In genomic region chr2:5797816-5798672, GRCm38 (mm10) we compare ENCODE assay signal across 30 mouse cellular contexts. TPM values are rescaled to one million over a fixed set of nuclear protein-coding genes. Genes with fewer than 3 reads are reported as not detected.
DNase-seq lines count a peak whose midpoint lies in the region; ATAC-seq and TF ChIP-seq lines count a peak whose summit lies in the region.
"Had no signal": no experiment of that assay in that cellular context is flagged by ENCODE, and none has a peak within 500 bp of the region (broad histone marks: within the 10 kb centered on the region; RNA-seq: fewer than 3 reads in every experiment).

No protein-coding gene starts in this region.

- H3K27ac ChIP-seq in intestine, embryonic 14.5 days (ENCODE audit: low read depth): no peak overlapping the region
- H3K27ac ChIP-seq in intestine, embryonic 16.5 days (ENCODE audit: low read length): no peak overlapping the region
- no peak overlapping the region for H3K27ac ChIP-seq in lung, embryonic 15.5 days
- no peak overlapping the region for H3K27ac ChIP-seq in lung, postnatal 0 days (ENCODE audit: low read length)
- no peak overlapping the region for H3K27ac ChIP-seq in forebrain, embryonic 11.5 days (ENCODE audit: low read depth, low read length)
- H3K27ac ChIP-seq: heart, embryonic 13.5 days; hindbrain, embryonic 10.5 days; hindbrain, embryonic 15.5 days; midbrain, embryonic 12.5 days; neural tube, embryonic 12.5 days had no signal

- H3K9me3 ChIP-seq in intestine, embryonic 14.5 days (ENCODE audit: control insufficient read depth, low read length): 0 out of 2 replicates have a peak, but pooled peaks cover 4% of the 10 kb centered on the region
- H3K9me3 ChIP-seq in intestine, embryonic 16.5 days (ENCODE audit: control insufficient read depth, low read length): 0 out of 2 replicates have a peak, but pooled peaks cover 3% of the 10 kb centered on the region
- no peaks in the 10 kb centered on the region for H3K9me3 ChIP-seq in lung, embryonic 15.5 days
- no peaks in the 10 kb centered on the region for H3K9me3 ChIP-seq in lung, postnatal 0 days (ENCODE audit: low read length)
- no peaks in the 10 kb centered on the region for H3K9me3 ChIP-seq in forebrain, embryonic 11.5 days (ENCODE audit: control insufficient read depth, low read length)
- H3K9me3 ChIP-seq: heart, embryonic 13.5 days; hindbrain, embryonic 15.5 days; megakaryocyte, embryonic 14.5 days; midbrain, embryonic 12.5 days; neural tube, embryonic 12.5 days had no signal

- TF ChIP-seq POLR2A in lung, adult 2 months (IDR thresholded peaks at IDR 0.05; ENCODE audit: borderline replicate concordance, extremely low read depth, low read depth, low read length): no peak

- H3K27me3 ChIP-seq in intestine, embryonic 14.5 days (replicated peaks; ENCODE audit: control insufficient read depth, insufficient read depth, low read length): no peaks in the 10 kb centered on the region
- no peaks in the 10 kb centered on the region for H3K27me3 ChIP-seq in intestine, embryonic 16.5 days (replicated peaks; ENCODE audit: control insufficient read depth, insufficient read depth, low read length)
- no peaks in the 10 kb centered on the region for H3K27me3 ChIP-seq in lung, embryonic 15.5 days
- no peaks in the 10 kb centered on the region for H3K27me3 ChIP-seq in lung, postnatal 0 days (replicated peaks; ENCODE audit: insufficient read depth, low read length)
- no peaks in the 10 kb centered on the region for H3K27me3 ChIP-seq in forebrain, embryonic 11.5 days (ENCODE audit: control insufficient read depth, insufficient read depth, low read length)
- H3K27me3 ChIP-seq: heart, embryonic 13.5 days; hindbrain, embryonic 15.5 days; megakaryocyte, embryonic 14.5 days; midbrain, embryonic 12.5 days; neural tube, embryonic 12.5 days had no signal

- no peak overlapping the region for H3K4me2 ChIP-seq in intestine, embryonic 14.5 days (ENCODE audit: low read length)
- H3K4me2 ChIP-seq in intestine, embryonic 16.5 days (ENCODE audit: low read depth, low read length): no peak overlapping the region
- no peak overlapping the region for H3K4me2 ChIP-seq in lung, embryonic 15.5 days
- no peak overlapping the region for H3K4me2 ChIP-seq in lung, postnatal 0 days (replicated peaks; ENCODE audit: low read depth, low read length)
- H3K4me2 ChIP-seq in forebrain, embryonic 11.5 days (ENCODE audit: low read depth, low read length, severe bottlenecking): no peak overlapping the region
- H3K4me2 ChIP-seq: heart, embryonic 13.5 days; hindbrain, embryonic 15.5 days; midbrain, embryonic 12.5 days; neural tube, embryonic 12.5 days had no signal

- 89% methylated on average over 11 of the region's 11 CpGs for WGBS in intestine, embryonic 14.5 days
- 86% methylated on average over 11 of the region's 11 CpGs for WGBS in intestine, embryonic 16.5 days
- 61% methylated on average over 11 of the region's 11 CpGs for whole genome bisulfite sequencing in lung, embryonic 15.5 days
- 71% methylated on average over 11 of the region's 11 CpGs for WGBS in lung, adult 2 months
- WGBS in lung, postnatal 0 days: 69% methylated on average over 11 of the region's 11 CpGs
- WGBS in forebrain, embryonic 11.5 days: 89% methylated on average over 11 of the region's 11 CpGs

- TF ChIP-seq EP300 in lung, postnatal 0 days (IDR thresholded peaks at IDR 0.05): no peak

- H3K4me1 ChIP-seq in intestine, embryonic 14.5 days (replicated peaks; ENCODE audit: control insufficient read depth, insufficient read depth, low read length): no peaks in the 10 kb centered on the region
- no peaks in the 10 kb centered on the region for H3K4me1 ChIP-seq in intestine, embryonic 16.5 days (ENCODE audit: control insufficient read depth, insufficient read depth, low read length)
- no peaks in the 10 kb centered on the region for H3K4me1 ChIP-seq in lung, embryonic 15.5 days
- H3K4me1 ChIP-seq in lung, adult 2 months (ENCODE audit: control insufficient read depth, insufficient read depth, low read length): no peaks in the 10 kb centered on the region
- H3K4me1 ChIP-seq in lung, postnatal 0 days (ENCODE audit: insufficient read depth, low read depth, low read length): no peaks in the 10 kb centered on the region
- H3K4me1 ChIP-seq in forebrain, embryonic 11.5 days (replicated peaks; ENCODE audit: control insufficient read depth, insufficient read depth, low read length): no peaks in the 10 kb centered on the region
- H3K4me1 ChIP-seq: hindbrain, embryonic 10.5 days; hindbrain, embryonic 15.5 days; midbrain, embryonic 12.5 days; neural tube, embryonic 12.5 days had no signal

- TF ChIP-seq CTCF in lung, adult 2 months (IDR thresholded peaks at IDR 0.05; ENCODE audit: insufficient read depth, low read length): no peak
- TF ChIP-seq CTCF in lung, postnatal 0 days (IDR thresholded peaks at IDR 0.05): no peak

- no peak overlapping the region for H3K9ac ChIP-seq in intestine, embryonic 14.5 days (ENCODE audit: low read length)
- no peak overlapping the region for H3K9ac ChIP-seq in intestine, embryonic 16.5 days (ENCODE audit: low read depth, low read length)
- no peak overlapping the region for H3K9ac ChIP-seq in lung, embryonic 15.5 days
- H3K9ac ChIP-seq in lung, postnatal 0 days (replicated peaks; ENCODE audit: low read depth): no peak overlapping the region
- H3K9ac ChIP-seq in forebrain, embryonic 11.5 days (ENCODE audit: low read length): no peak overlapping the region
- H3K9ac ChIP-seq: heart, embryonic 13.5 days; hindbrain, embryonic 15.5 days; midbrain, embryonic 12.5 days; neural tube, embryonic 12.5 days had no signal

- no peak for ATAC-seq in intestine, embryonic 14.5 days (replicated peaks; ENCODE audit: low FRiP score, low TSS enrichment, low read depth)
- no peak for ATAC-seq in intestine, embryonic 16.5 days
- peak; percentile 68; the same call in 1 of the 2 replicates for ATAC-seq in lung, embryonic 15.5 days (ENCODE audit: borderline replicate concordance, extremely low read depth, low FRiP score, low TSS enrichment)
- ATAC-seq in lung, postnatal 0 days: peak; percentile 72
- ATAC-seq in forebrain, embryonic 11.5 days (replicated peaks; ENCODE audit: low FRiP score): no peak
- ATAC-seq: activated CD4-positive, CD25-positive, alpha-beta regulatory T cell, adult 4 months; forebrain, embryonic 14.5 days; inflammation-experienced regulatory T-cells, adult 6 months had no signal

- peaks cover 72% of the 10 kb centered on the region for H3K36me3 ChIP-seq in intestine, embryonic 14.5 days (ENCODE audit: control insufficient read depth, insufficient read depth, low read length)
- peaks cover 21% of the 10 kb centered on the region for H3K36me3 ChIP-seq in intestine, embryonic 16.5 days (ENCODE audit: control insufficient read depth, insufficient read depth, low read length)
- H3K36me3 ChIP-seq in lung, embryonic 15.5 days: peaks cover 59% of the 10 kb centered on the region
- peaks cover 26% of the 10 kb centered on the region; the same call in 1 of the 2 replicates for H3K36me3 ChIP-seq in lung, postnatal 0 days (ENCODE audit: insufficient read depth, low read length)
- H3K36me3 ChIP-seq in forebrain, embryonic 11.5 days (ENCODE audit: control insufficient read depth, insufficient read depth, low read length): peaks cover 15% of the 10 kb centered on the region

- no peak overlapping the region for H3K4me3 ChIP-seq in intestine, embryonic 14.5 days (ENCODE audit: low read depth, low read length)
- H3K4me3 ChIP-seq in intestine, embryonic 16.5 days (ENCODE audit: low read length): no peak overlapping the region
- H3K4me3 ChIP-seq in lung, embryonic 15.5 days: no peak overlapping the region
- no peak overlapping the region for H3K4me3 ChIP-seq in lung, adult 2 months (replicated peaks; ENCODE audit: extremely low read depth, low read depth, low read length)
- H3K4me3 ChIP-seq in lung, postnatal 0 days (ENCODE audit: low read depth, low read length): no peak overlapping the region
- H3K4me3 ChIP-seq in forebrain, embryonic 11.5 days (ENCODE audit: low read depth, low read length): no peak overlapping the region
- H3K4me3 ChIP-seq: heart, embryonic 13.5 days; hindbrain, embryonic 10.5 days; hindbrain, embryonic 15.5 days; megakaryocyte, embryonic 14.5 days; midbrain, embryonic 12.5 days; myocyte; neural tube, embryonic 12.5 days had no signal

- peak; percentile 29 for DNase-seq in intestine, embryonic 14.5 days (ENCODE audit: low spot score)
- no peak for DNase-seq in lung, adult 2 months
- peak; percentile 14 for DNase-seq in lung, postnatal 0 days (ENCODE audit: low spot score)
- no peak for DNase-seq in layer of hippocampus, adult 9-10 months (ENCODE audit: low spot score)
- no peak for DNase-seq in forebrain, embryonic 11.5 days (ENCODE audit: low spot score)
- DNase-seq: adrenal gland, adult 2 months; cerebellum, adult 8-10 months; cerebellum, postnatal 36 days; gastrocnemius, postnatal 25 days; heart, postnatal 10 days; kidney, adult 2 months; kidney, postnatal 36 days; layer of hippocampus, postnatal 36 days; left cerebral cortex, postnatal 4 days; right cerebral cortex, adult 18-20 months; spleen, adult 18-20 months; thymus, adult 2 months; thymus, postnatal 36 days had no signal

RNA-seq across cellular contexts. Expression of gene Nudt5, which starts 46.8 kb away (rescaled TPM):
- polyA plus RNA-seq in intestine, embryonic 14.5 days (2014; fragmentation: Nextera tagmentation; extraction: Ambion mirVana): 70.1 and 72.7 TPM in 2 replicates
- 59.4 and 66.8 TPM in 2 replicates for polyA plus RNA-seq in intestine, embryonic 16.5 days (2015; fragmentation: Nextera tagmentation; extraction: Ambion mirVana)
- polyA plus RNA-seq in lung, embryonic 15.5 days (2015; fragmentation: Nextera tagmentation; extraction: Ambion mirVana): 77.2 and 83.9 TPM in 2 replicates
- 3.8 and 6.9 TPM in 2 replicates for polyA plus RNA-seq in lung, adult 2 months (2012; rRNA removed)
- polyA plus RNA-seq in lung, postnatal 0 days (2015; fragmentation: Nextera tagmentation; extraction: Ambion mirVana): 18.5 and 24.7 TPM in 2 replicates
- polyA plus RNA-seq in forebrain, embryonic 11.5 days (2014; fragmentation: Nextera tagmentation; extraction: Ambion mirVana): 90.5 and 103 TPM in 2 replicates

RNA-seq across cellular contexts. Expression of gene Cdc123, which starts 46.9 kb away (rescaled TPM):
- 267 TPM in 2 replicates for polyA plus RNA-seq in intestine, embryonic 14.5 days (2014; fragmentation: Nextera tagmentation; extraction: Ambion mirVana)
- 208 and 227 TPM in 2 replicates for polyA plus RNA-seq in intestine, embryonic 16.5 days (2015; fragmentation: Nextera tagmentation; extraction: Ambion mirVana)
- polyA plus RNA-seq in lung, embryonic 15.5 days (2015; fragmentation: Nextera tagmentation; extraction: Ambion mirVana): 300 and 302 TPM in 2 replicates
- polyA plus RNA-seq in lung, adult 2 months (2012; rRNA removed): 31.4 and 54.6 TPM in 2 replicates
- polyA plus RNA-seq in lung, postnatal 0 days (2015; fragmentation: Nextera tagmentation; extraction: Ambion mirVana): 147 and 163 TPM in 2 replicates
- polyA plus RNA-seq in forebrain, embryonic 11.5 days (2014; fragmentation: Nextera tagmentation; extraction: Ambion mirVana): 339 and 340 TPM in 2 replicates

Comparison
In these comparisons a context has a peak if more than half of its experiments do, and no peak if none do; other contexts are left out.
1. DNase-seq: peak in intestine, embryonic 14.5 days (single experiment) and lung, postnatal 0 days (single experiment); none in lung, adult 2 months (single experiment), layer of hippocampus, adult 9-10 months (single experiment) and forebrain, embryonic 11.5 days (single experiment).
2. ATAC-seq: peak in lung, embryonic 15.5 days (single experiment) and lung, postnatal 0 days (single experiment); none in intestine, embryonic 14.5 days (single experiment), intestine, embryonic 16.5 days (single experiment) and forebrain, embryonic 11.5 days (single experiment).